ENCODE assay signal across 14 mouse cellular contexts in genomic region chr11:20052814-20053536, GRCm38 (mm10). TPM values are rescaled to one million over a fixed set of nuclear protein-coding genes. Genes with fewer than 3 reads are reported as not detected.
A peak's percentile ranks its signal among the peaks of the same experiment; 100 is the strongest.
DNase-seq lines count a peak whose midpoint lies in the region; ATAC-seq lines count a peak whose summit lies in the region.
"Had no signal": no experiment of that assay in that cellular context is flagged by ENCODE, and none has a peak within 500 bp of the region (broad histone marks: within the 10 kb centered on the region; RNA-seq: fewer than 3 reads in every experiment).

No protein-coding gene starts in this region.

- H3K9ac ChIP-seq in heart, embryonic 12.5 days, result 0 out of 2 replicates have a peak overlapping the region, but pooled peaks have one; percentile 16
- H3K9ac ChIP-seq in midbrain, embryonic 14.5 days (replicated peaks; ENCODE audit: low read length), result 0 out of 2 replicates have a peak overlapping the region, but pooled peaks have one; percentile 16
- H3K9ac ChIP-seq in midbrain, embryonic 16.5 days (ENCODE audit: low read depth, low read length), result no peak overlapping the region
- no peak overlapping the region for H3K9ac ChIP-seq in embryonic facial prominence, embryonic 15.5 days
- H3K9ac ChIP-seq in neural tube, embryonic 13.5 days, result peak overlapping the region; percentile 26; the same call in 1 of the 2 replicates
- H3K9ac ChIP-seq: forebrain, embryonic 13.5 days had no signal

- peaks cover 10% of the 10 kb centered on the region for H3K4me1 ChIP-seq in heart, embryonic 12.5 days (replicated peaks)
- no peaks in the 10 kb centered on the region for H3K4me1 ChIP-seq in midbrain, embryonic 14.5 days (ENCODE audit: control insufficient read depth, insufficient read depth, low read length)
- H3K4me1 ChIP-seq in midbrain, embryonic 16.5 days (ENCODE audit: control insufficient read depth, insufficient read depth, low read length), result peaks cover 3% of the 10 kb centered on the region; the same call in 1 of the 2 replicates
- peaks cover 7% of the 10 kb centered on the region; the same call in 1 of the 2 replicates for H3K4me1 ChIP-seq in embryonic facial prominence, embryonic 15.5 days
- peaks cover 20% of the 10 kb centered on the region for H3K4me1 ChIP-seq in neural tube, embryonic 13.5 days (replicated peaks)
- H3K4me1 ChIP-seq: forebrain, embryonic 13.5 days had no signal

- H3K27ac ChIP-seq in heart, embryonic 12.5 days (ENCODE audit: poor library complexity, severe bottlenecking), result peak overlapping the region; percentile 32; the same call in 1 of the 2 replicates
- H3K27ac ChIP-seq in midbrain, embryonic 14.5 days (replicated peaks; ENCODE audit: low read depth, low read length), result no peak overlapping the region
- H3K27ac ChIP-seq in midbrain, embryonic 16.5 days (ENCODE audit: low read length), result no peak overlapping the region
- H3K27ac ChIP-seq in embryonic facial prominence, embryonic 15.5 days (replicated peaks), result peak overlapping the region; percentile 44; the same call in 1 of the 2 replicates
- H3K27ac ChIP-seq in neural tube, embryonic 13.5 days (replicated peaks), result peak overlapping the region; percentile 69
- H3K27ac ChIP-seq: forebrain, embryonic 13.5 days had no signal

- no peak overlapping the region for H3K4me2 ChIP-seq in heart, embryonic 12.5 days
- no peak overlapping the region for H3K4me2 ChIP-seq in midbrain, embryonic 14.5 days (ENCODE audit: low read length)
- H3K4me2 ChIP-seq in midbrain, embryonic 16.5 days (ENCODE audit: low read length), result no peak overlapping the region
- H3K4me2 ChIP-seq in embryonic facial prominence, embryonic 15.5 days (replicated peaks), result no peak overlapping the region
- H3K4me2 ChIP-seq in neural tube, embryonic 13.5 days, result no peak overlapping the region
- H3K4me2 ChIP-seq: forebrain, embryonic 13.5 days had no signal

- no peak overlapping the region for H3K4me3 ChIP-seq in heart, embryonic 12.5 days
- H3K4me3 ChIP-seq in midbrain, embryonic 14.5 days (replicated peaks; ENCODE audit: low read depth, low read length), result no peak overlapping the region
- H3K4me3 ChIP-seq in midbrain, embryonic 16.5 days (ENCODE audit: low read depth, low read length), result no peak overlapping the region
- H3K4me3 ChIP-seq in embryonic facial prominence, embryonic 15.5 days (replicated peaks), result no peak overlapping the region
- no peak overlapping the region for H3K4me3 ChIP-seq in neural tube, embryonic 13.5 days
- H3K4me3 ChIP-seq: forebrain, embryonic 13.5 days had no signal

- peaks cover 26% of the 10 kb centered on the region for H3K36me3 ChIP-seq in heart, embryonic 12.5 days
- peaks cover 6% of the 10 kb centered on the region; the same call in 1 of the 2 replicates for H3K36me3 ChIP-seq in midbrain, embryonic 14.5 days (ENCODE audit: control insufficient read depth, insufficient read depth, low read length)
- H3K36me3 ChIP-seq in midbrain, embryonic 16.5 days (ENCODE audit: control insufficient read depth, insufficient read depth, low read length), result peaks cover 12% of the 10 kb centered on the region; the same call in 1 of the 2 replicates
- peaks cover 10% of the 10 kb centered on the region; the same call in 1 of the 2 replicates for H3K36me3 ChIP-seq in embryonic facial prominence, embryonic 15.5 days
- peaks cover 25% of the 10 kb centered on the region for H3K36me3 ChIP-seq in neural tube, embryonic 13.5 days

- H3K9me3 ChIP-seq in heart, embryonic 12.5 days (replicated peaks), result 0 out of 2 replicates have a peak, but pooled peaks cover 4% of the 10 kb centered on the region
- no peaks in the 10 kb centered on the region for H3K9me3 ChIP-seq in midbrain, embryonic 14.5 days (ENCODE audit: control insufficient read depth, low read length)
- no peaks in the 10 kb centered on the region for H3K9me3 ChIP-seq in midbrain, embryonic 16.5 days (replicated peaks; ENCODE audit: control insufficient read depth, low read length, poor library complexity, severe bottlenecking)
- no peaks in the 10 kb centered on the region for H3K9me3 ChIP-seq in embryonic facial prominence, embryonic 15.5 days (replicated peaks)
- H3K9me3 ChIP-seq in neural tube, embryonic 13.5 days, result no peaks in the 10 kb centered on the region
- H3K9me3 ChIP-seq: forebrain, embryonic 13.5 days had no signal

- H3K27me3 ChIP-seq in heart, embryonic 12.5 days (replicated peaks), result no peaks in the 10 kb centered on the region
- no peaks in the 10 kb centered on the region for H3K27me3 ChIP-seq in midbrain, embryonic 14.5 days (ENCODE audit: control insufficient read depth, insufficient read depth, low read length)
- H3K27me3 ChIP-seq in midbrain, embryonic 16.5 days (ENCODE audit: control insufficient read depth, insufficient read depth, low read depth, low read length), result no peaks in the 10 kb centered on the region
- H3K27me3 ChIP-seq in embryonic facial prominence, embryonic 15.5 days, result no peaks in the 10 kb centered on the region
- no peaks in the 10 kb centered on the region for H3K27me3 ChIP-seq in neural tube, embryonic 13.5 days
- H3K27me3 ChIP-seq: forebrain, embryonic 13.5 days; Patski had no signal

- 37% methylated on average over 13 of the region's 13 CpGs for WGBS in heart, embryonic 12.5 days
- WGBS in midbrain, embryonic 14.5 days, result 59% methylated on average over 13 of the region's 13 CpGs
- 56% methylated on average over 13 of the region's 13 CpGs for WGBS in midbrain, embryonic 16.5 days
- 54% methylated on average over 13 of the region's 13 CpGs for WGBS in embryonic facial prominence, embryonic 15.5 days
- 54% methylated on average over 13 of the region's 13 CpGs for WGBS in neural tube, embryonic 13.5 days

- no peak for ATAC-seq in heart, embryonic 12.5 days (ENCODE audit: insufficient number of reproducible peaks, low FRiP score)
- ATAC-seq in midbrain, embryonic 14.5 days (ENCODE audit: low FRiP score, low TSS enrichment), result no peak
- ATAC-seq in midbrain, embryonic 16.5 days, result no peak
- no peak for ATAC-seq in embryonic facial prominence, embryonic 15.5 days (ENCODE audit: insufficient number of reproducible peaks, low FRiP score, low TSS enrichment, low read depth)
- peak; percentile 63; the same call in 1 of the 2 replicates for ATAC-seq in neural tube, embryonic 13.5 days (ENCODE audit: low read depth)
- ATAC-seq: forebrain, embryonic 13.5 days; Patski had no signal

- DNase-seq in heart, adult 9 months (ENCODE audit: low spot score in 2 of 2), result no peak
- no peak for DNase-seq in midbrain, embryonic 14.5 days
- DNase-seq in cerebellum, adult 11-12 months, result no peak
- DNase-seq in ovary, postnatal 10 days (ENCODE audit: low spot score), result no peak
- DNase-seq: adrenal gland, postnatal 25 days; gastrocnemius, postnatal 10 days; kidney, adult 9 months; lung, postnatal 4 days had no signal

RNA-seq across cellular contexts. Expression of gene Actr2, which starts 59.7 kb away (rescaled TPM):
- 104 and 108 TPM in 2 replicates for polyA plus RNA-seq in heart, embryonic 12.5 days (2016; fragmentation: Nextera tagmentation; extraction: Ambion mirVana)
- polyA plus RNA-seq in midbrain, embryonic 14.5 days (2014; fragmentation: Nextera tagmentation; extraction: Ambion mirVana), result 107 and 112 TPM in 2 replicates
- polyA plus RNA-seq in midbrain, embryonic 16.5 days (2015; fragmentation: Nextera tagmentation; extraction: Ambion mirVana), result 188 and 208 TPM in 2 replicates
- 111 and 115 TPM in 2 replicates for polyA plus RNA-seq in embryonic facial prominence, embryonic 15.5 days (2015; fragmentation: Nextera tagmentation; extraction: Ambion mirVana)
- 159 and 177 TPM in 2 replicates for polyA plus RNA-seq in neural tube, embryonic 13.5 days (2015; fragmentation: Nextera tagmentation; extraction: Ambion mirVana)

Comparison
In these comparisons a context has a peak if more than half of its experiments do, and no peak if none do; other contexts are left out.
1. H3K9ac ChIP-seq: peak in heart, embryonic 12.5 days (single experiment), midbrain, embryonic 14.5 days (single experiment) and neural tube, embryonic 13.5 days (single experiment); none in midbrain, embryonic 16.5 days (single experiment) and embryonic facial prominence, embryonic 15.5 days (single experiment).
2. H3K27ac ChIP-seq: peak in heart, embryonic 12.5 days (single experiment), embryonic facial prominence, embryonic 15.5 days (single experiment) and neural tube, embryonic 13.5 days (single experiment); none in midbrain, embryonic 14.5 days (single experiment) and midbrain, embryonic 16.5 days (single experiment).